Comparison of ENCODE assay signal across 22 mouse cellular contexts in the genomic region with DNA sequence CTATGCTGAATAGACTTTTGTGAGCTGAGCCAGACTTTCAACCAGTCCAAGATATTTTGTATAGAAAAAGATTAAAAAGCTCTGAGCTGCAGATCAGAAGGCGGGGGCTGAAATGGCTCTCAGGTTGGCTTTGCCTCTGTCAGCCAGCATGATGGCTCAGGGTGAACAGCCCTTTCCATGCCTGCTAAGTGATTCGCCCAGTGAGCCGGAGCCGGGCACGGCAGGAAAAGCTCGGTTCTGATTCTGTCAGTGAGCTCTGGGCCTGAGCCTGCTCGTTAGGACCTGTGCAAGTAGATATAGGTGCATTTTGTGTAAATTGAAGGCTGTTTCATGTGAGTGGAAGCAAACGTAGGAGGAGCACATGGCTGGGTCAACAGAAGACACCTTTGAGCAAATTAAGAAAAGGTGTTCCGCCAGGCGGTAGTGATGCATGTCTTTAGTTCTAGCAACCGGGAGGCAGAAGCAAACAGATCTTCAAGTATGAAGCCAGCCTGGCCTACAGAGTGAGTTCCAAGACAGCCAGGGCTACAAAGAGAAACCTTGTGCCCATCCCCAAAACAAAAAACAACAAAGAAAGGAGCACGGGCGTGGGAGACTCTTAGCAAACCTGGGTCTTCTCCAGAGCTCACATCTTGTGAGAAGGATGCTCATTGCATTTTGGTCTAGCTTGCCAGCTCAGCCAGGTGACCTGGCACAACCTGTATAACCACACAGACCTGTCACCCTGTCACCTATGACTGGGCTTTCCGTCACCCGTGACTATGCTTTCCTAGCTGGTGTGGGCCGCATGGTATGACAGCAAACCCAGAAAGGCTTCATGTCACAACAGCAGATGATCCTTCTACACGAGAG. TPM values are rescaled to one million over a fixed set of nuclear protein-coding genes. Genes with fewer than 3 reads are reported as not detected.
DNase-seq lines count a peak whose midpoint lies in the region; ATAC-seq and TF ChIP-seq lines count a peak whose summit lies in the region.
"Had no signal": no experiment of that assay in that cellular context is flagged by ENCODE, and none has a peak within 500 bp of the region (broad histone marks: within the 10 kb centered on the region; RNA-seq: fewer than 3 reads in every experiment).

No protein-coding gene starts in this region.

- 80% methylated on average over 17 of the region's 17 CpGs for WGBS in forebrain, postnatal 0 days
- WGBS in forebrain, embryonic 15.5 days: 84% methylated on average over 17 of the region's 17 CpGs
- 70% methylated on average over 17 of the region's 17 CpGs for WGBS in stomach, postnatal 0 days

- H3K27me3 ChIP-seq in forebrain, postnatal 0 days (ENCODE audit: insufficient read depth, low read length): no peaks in the 10 kb centered on the region
- no peaks in the 10 kb centered on the region for H3K27me3 ChIP-seq in forebrain, embryonic 15.5 days
- no peaks in the 10 kb centered on the region for H3K27me3 ChIP-seq in stomach, postnatal 0 days (ENCODE audit: control insufficient read depth, insufficient read depth, low read length)
- H3K27me3 ChIP-seq: embryonic facial prominence, embryonic 12.5 days; limb, embryonic 13.5 days had no signal

- H3K4me2 ChIP-seq in forebrain, postnatal 0 days (ENCODE audit: low read depth): no peak overlapping the region
- H3K4me2 ChIP-seq in forebrain, embryonic 15.5 days (replicated peaks): no peak overlapping the region
- H3K4me2 ChIP-seq in stomach, postnatal 0 days (replicated peaks; ENCODE audit: low read depth): no peak overlapping the region
- H3K4me2 ChIP-seq: embryonic facial prominence, embryonic 12.5 days; heart, embryonic 11.5 days; limb, embryonic 13.5 days; liver, embryonic 13.5 days had no signal

- H3K36me3 ChIP-seq in forebrain, postnatal 0 days (ENCODE audit: insufficient read depth): no peaks in the 10 kb centered on the region
- H3K36me3 ChIP-seq in forebrain, embryonic 15.5 days: no peaks in the 10 kb centered on the region
- H3K36me3 ChIP-seq in stomach, postnatal 0 days (ENCODE audit: control insufficient read depth, insufficient read depth, low read length): no peaks in the 10 kb centered on the region
- H3K36me3 ChIP-seq: embryonic facial prominence, embryonic 12.5 days; limb, embryonic 13.5 days; liver, embryonic 13.5 days had no signal

- TF ChIP-seq CTCF in forebrain, postnatal 0 days (IDR thresholded peaks at IDR 0.05; ENCODE audit: low read depth): no peak
- no peak for TF ChIP-seq CTCF in left cerebral cortex, adult 2 months (IDR thresholded peaks at IDR 0.05)
- no peak for TF ChIP-seq CTCF in stomach, postnatal 0 days (IDR thresholded peaks at IDR 0.05; ENCODE audit: low read depth)

- no peaks in the 10 kb centered on the region for H3K4me1 ChIP-seq in forebrain, postnatal 0 days (ENCODE audit: insufficient read depth)
- H3K4me1 ChIP-seq in forebrain, embryonic 15.5 days: no peaks in the 10 kb centered on the region
- H3K4me1 ChIP-seq in stomach, postnatal 0 days (replicated peaks; ENCODE audit: control insufficient read depth, insufficient read depth): no peaks in the 10 kb centered on the region
- H3K4me1 ChIP-seq: liver, embryonic 13.5 days had no signal

- peak overlapping the region; percentile 23 for H3K27ac ChIP-seq in forebrain, postnatal 0 days (ENCODE audit: low read depth, low read length)
- H3K27ac ChIP-seq in forebrain, embryonic 15.5 days (replicated peaks): no peak overlapping the region
- H3K27ac ChIP-seq in left cerebral cortex, adult 2 months: peak overlapping the region; percentile 36; the same call in 1 of the 2 replicates
- H3K27ac ChIP-seq in stomach, postnatal 0 days (replicated peaks): peak overlapping the region; percentile 8; the same call in 1 of the 2 replicates
- H3K27ac ChIP-seq: embryonic facial prominence, embryonic 12.5 days; kidney, postnatal 0 days; limb, embryonic 13.5 days; liver, embryonic 13.5 days had no signal

- intact Hi-C loops in left cerebral cortex, adult 2 months (cut with DNase I): loop anchor here (5.0 kb wide), 1 partner anchor 292 kb away; no protein-coding TSS in a partner anchor
- intact Hi-C loops in left cerebral cortex, postnatal 25 days (cut with DNase I): loop anchor here (5.0 kb wide), 1 partner anchor 43 kb away; a partner anchor contains a TSS

- H3K9me3 ChIP-seq in forebrain, postnatal 0 days (ENCODE audit: low read length): no peaks in the 10 kb centered on the region
- H3K9me3 ChIP-seq in forebrain, embryonic 15.5 days: no peaks in the 10 kb centered on the region
- no peaks in the 10 kb centered on the region for H3K9me3 ChIP-seq in stomach, postnatal 0 days (ENCODE audit: control insufficient read depth, low read length)
- H3K9me3 ChIP-seq: embryonic facial prominence, embryonic 12.5 days; limb, embryonic 13.5 days; liver, embryonic 13.5 days had no signal

- peak; percentile 33 for TF ChIP-seq EP300 in stomach, postnatal 0 days (optimal IDR thresholded peaks at IDR 0.05)

- no peak overlapping the region for H3K9ac ChIP-seq in forebrain, postnatal 0 days
- H3K9ac ChIP-seq in forebrain, embryonic 15.5 days (replicated peaks): no peak overlapping the region
- H3K9ac ChIP-seq in stomach, postnatal 0 days (ENCODE audit: low read length): no peak overlapping the region
- H3K9ac ChIP-seq: embryonic facial prominence, embryonic 12.5 days; limb, embryonic 13.5 days; liver, embryonic 13.5 days had no signal

- no peak for DNase-seq in forebrain, postnatal 0 days
- DNase-seq in left cerebral cortex, adult 2 months (ENCODE audit: extremely low spot score in 1 of 2, low spot score in 2 of 2): no peak
- no peak for DNase-seq in left cerebral cortex, postnatal 25 days (ENCODE audit: low spot score in 2 of 2)
- peak; percentile 36 for DNase-seq in thymus, postnatal 25 days
- no peak for DNase-seq in thymus, postnatal 36 days
- DNase-seq in stomach, postnatal 0 days (ENCODE audit: low spot score): no peak
- DNase-seq: adrenal gland, postnatal 25 days; gastrocnemius, postnatal 10 days; heart, adult 11 months; kidney, adult 11 months; liver, embryonic 13.5 days; lung, adult 2 months; lung, postnatal 14 days; midbrain, embryonic 14.5 days; right cerebral cortex, postnatal 14 days had no signal

- ATAC-seq in forebrain, postnatal 0 days: 0 out of 2 replicates have a peak, but pooled peaks have one; percentile 6
- ATAC-seq in forebrain, embryonic 15.5 days (replicated peaks): no peak
- ATAC-seq in stomach, postnatal 0 days (ENCODE audit: low FRiP score, low TSS enrichment): no peak
- no peak; the same call in 1 of the 2 replicates for ATAC-seq in frontal cortex, adult (ENCODE audit: low TSS enrichment)

- no peak overlapping the region for H3K4me3 ChIP-seq in forebrain, postnatal 0 days (ENCODE audit: low read depth, low read length)
- no peak overlapping the region for H3K4me3 ChIP-seq in forebrain, embryonic 15.5 days
- H3K4me3 ChIP-seq in left cerebral cortex, adult 2 months: no peak overlapping the region
- no peak overlapping the region for H3K4me3 ChIP-seq in stomach, postnatal 0 days (ENCODE audit: low read depth, low read length)
- H3K4me3 ChIP-seq: embryonic facial prominence, embryonic 12.5 days; limb, embryonic 13.5 days; liver, embryonic 13.5 days had no signal

RNA-seq across cellular contexts. Expression of a gene that starts 6.6 kb away (rescaled TPM):
- 0.14 and 0.15 TPM in 2 replicates for total RNA-seq in forebrain, postnatal 0 days (2014; rRNA removed)
- 0.18 and 0.34 TPM in 2 replicates for polyA plus RNA-seq in forebrain, postnatal 0 days (2015; fragmentation: Nextera tagmentation; extraction: Ambion mirVana)
- 0.22 TPM in 1 of 2 replicates, not detected in the other for polyA plus RNA-seq in forebrain, embryonic 15.5 days (2015; fragmentation: Nextera tagmentation; extraction: Ambion mirVana)
- total RNA-seq in left cerebral cortex, adult 2 months (2021): 1 to 10 TPM; 2.8 to 4.7 TPM
- total RNA-seq in left cerebral cortex, postnatal 25 days (2021): 1 to 10 TPM; 2.3 to 2.7 TPM
- 37.0 and 38.3 TPM in 2 replicates for polyA plus RNA-seq in stomach, postnatal 0 days (2015; fragmentation: Nextera tagmentation; extraction: Ambion mirVana)
- polyA plus RNA-seq: forebrain, embryonic 11.5 days; heart, embryonic 11.5 days; liver, embryonic 13.5 days had no signal

RNA-seq across cellular contexts. Expression of a gene that starts 18.9 kb away (rescaled TPM):
- total RNA-seq in forebrain, postnatal 0 days (2014; rRNA removed): 39.6 and 45.5 TPM in 2 replicates
- polyA plus RNA-seq in forebrain, postnatal 0 days (2015; fragmentation: Nextera tagmentation; extraction: Ambion mirVana): 45.6 and 47.7 TPM in 2 replicates
- polyA plus RNA-seq in forebrain, embryonic 15.5 days (2015; fragmentation: Nextera tagmentation; extraction: Ambion mirVana): 30.6 and 32.7 TPM in 2 replicates
- 10 to 100 TPM; 26.6 to 28.4 TPM for total RNA-seq in left cerebral cortex, adult 2 months (2021)
- 10 to 100 TPM; 26.3 to 28.3 TPM for total RNA-seq in left cerebral cortex, postnatal 25 days (2021)
- polyA plus RNA-seq in stomach, postnatal 0 days (2015; fragmentation: Nextera tagmentation; extraction: Ambion mirVana): 13.3 and 13.9 TPM in 2 replicates

RNA-seq across cellular contexts. Expression of a gene that starts 43.2 kb away (rescaled TPM):
- 16.6 and 22.0 TPM in 2 replicates for total RNA-seq in forebrain, postnatal 0 days (2014; rRNA removed)
- polyA plus RNA-seq in forebrain, postnatal 0 days (2015; fragmentation: Nextera tagmentation; extraction: Ambion mirVana): 6.5 and 8.7 TPM in 2 replicates
- 8.6 and 9.0 TPM in 2 replicates for polyA plus RNA-seq in forebrain, embryonic 15.5 days (2015; fragmentation: Nextera tagmentation; extraction: Ambion mirVana)
- 10 to 100 TPM; 46.5 to 50.4 TPM for total RNA-seq in left cerebral cortex, adult 2 months (2021)
- 10 to 100 TPM; 33.1 to 35.1 TPM for total RNA-seq in left cerebral cortex, postnatal 25 days (2021)
- polyA plus RNA-seq in stomach, postnatal 0 days (2015; fragmentation: Nextera tagmentation; extraction: Ambion mirVana): 3.2 and 4.2 TPM in 2 replicates

RNA-seq across cellular contexts. Expression of a gene that starts 53.7 kb away (rescaled TPM):
- 40.2 and 56.4 TPM in 2 replicates for total RNA-seq in forebrain, postnatal 0 days (2014; rRNA removed)
- polyA plus RNA-seq in forebrain, postnatal 0 days (2015; fragmentation: Nextera tagmentation; extraction: Ambion mirVana): 123 and 135 TPM in 2 replicates
- polyA plus RNA-seq in forebrain, embryonic 15.5 days (2015; fragmentation: Nextera tagmentation; extraction: Ambion mirVana): 64.9 and 66.6 TPM in 2 replicates
- total RNA-seq in left cerebral cortex, adult 2 months (2021): 100 to 1,000 TPM; 157 to 161 TPM
- total RNA-seq in left cerebral cortex, postnatal 25 days (2021): 100 to 1,000 TPM; 181 to 190 TPM
- polyA plus RNA-seq in stomach, postnatal 0 days (2015; fragmentation: Nextera tagmentation; extraction: Ambion mirVana): 36.7 and 40.7 TPM in 2 replicates
